Mouse (Mus musculus) midbrain, postnatal 0 days (tissue): ENCODE results near the gene N4bp1. TPM values are rescaled to one million over a fixed set of nuclear protein-coding genes. Genes with fewer than 3 reads are reported as not detected.

Source experiments
- ATAC-seq: fragments of 200-750 bp; cut with Nextera tagmentation; 2 replicates; pipeline ENCODE4 v1.8.0; 2017; ENCODE audit warnings: moderate number of reproducible peaks, mild to moderate bottlenecking, moderate TSS enrichment, moderate library complexity; ENCODE audit not compliant: low FRiP score
- DNase-seq: peaks from one replicate; pipeline ENCODE4 v3.0.0-alpha.2; 2015; ENCODE audit warnings: low spot score
- H3K27ac ChIP-seq: fragments of 300-500 bp; sonication (generic); 2 replicates; pipeline ENCODE4 v1.5.1; 2014; ENCODE audit warnings: low read depth, mild to moderate bottlenecking, low read length, mixed read lengths
- H3K27me3 ChIP-seq: fragments of 300-500 bp; sonication (generic); 2 replicates; pipeline ENCODE4 v1.6.1; 2014; ENCODE audit warnings: low read length, control low read depth, mixed read lengths; ENCODE audit not compliant: insufficient read depth
- H3K36me3 ChIP-seq: fragments of 300-500 bp; sonication (generic); 2 replicates; pipeline ENCODE4 v1.6.1; 2014; ENCODE audit warnings: low read length, control low read depth, mixed read lengths; ENCODE audit not compliant: insufficient read depth
- H3K4me1 ChIP-seq: fragments of 300-500 bp; sonication (generic); 2 replicates; pipeline ENCODE4 v1.6.1; 2014; ENCODE audit warnings: mild to moderate bottlenecking, control low read depth, antibody characterized with exemption, low read length, mixed read lengths; ENCODE audit not compliant: insufficient read depth
- H3K4me2 ChIP-seq: fragments of 300-500 bp; sonication (generic); 2 replicates; pipeline ENCODE4 v1.6.1; 2014; ENCODE audit warnings: low read depth, mild to moderate bottlenecking, low read length, mixed read lengths; ENCODE audit not compliant: poor library complexity, severe bottlenecking
- H3K4me3 ChIP-seq: fragments of 300-500 bp; sonication (generic); 2 replicates; pipeline ENCODE4 v1.5.1; 2014; ENCODE audit warnings: low read depth, mild to moderate bottlenecking, low read length, moderate library complexity
- H3K9ac ChIP-seq: fragments of 300-500 bp; sonication (generic); replicated peaks from 2 replicates; pipeline ENCODE4 v1.6.1; 2014; ENCODE audit warnings: mild to moderate bottlenecking, low read length, moderate library complexity, mixed read lengths; ENCODE audit not compliant: poor library complexity, severe bottlenecking
- H3K9me3 ChIP-seq: fragments of 300-500 bp; sonication (generic); 2 replicates; pipeline ENCODE4 v1.6.1; 2016; ENCODE audit warnings: low read length, control low read depth
- CTCF ChIP-seq: IDR thresholded peaks from 2 replicates; pipeline ENCODE4 v1.5.1; 2016; ENCODE audit warnings: antibody characterized with exemption, mild to moderate bottlenecking
- WGBS: fragments of 180-500 bp; shearing (Covaris S2); extraction: QIAGEN DNeasy Blood & Tissue Kit; methylation state at CpG from one replicate; pipeline ENCODE4 v1.1.7; 2014; 5-methylcytosine and 5-hydroxymethylcytosine counted together
- polyA plus RNA-seq: library from polyadenylated mRNA; unstranded; fragments of >200 nt; fragmentation: Nextera tagmentation; extraction: Ambion mirVana; gene quantifications from 2 replicates; pipeline ENCODE4 v1.2.1, GENCODE M21; 2015
- total RNA-seq: library from RNA; depleted of rRNA; stranded (reverse); fragments of >200 nt; gene quantifications from 2 replicates; pipeline ENCODE4 v1.2.3, GENCODE M21; 2014

The N4bp1 gene
- total and polyA plus RNA-seq, 2 experiments from 2014 or later, result 5.8 to 16.0 TPM

- Histone ChIP-seq H3K9ac (no peak overlapping the region), H3K4me2 (no peak overlapping the region), H3K36me3 (no peaks in the 10 kb centered on the region), H3K4me1 (no peaks in the 10 kb centered on the region), H3K9me3 (no peaks in the 10 kb centered on the region), H3K27ac (no peak overlapping the region), H3K27me3 (no peaks in the 10 kb centered on the region), H3K4me3 (no peak overlapping the region)
- no peak for TF ChIP-seq CTCF
- DNase-seq (no peak), ATAC-seq (no peak)
- WGBS, result 89% methylated on average over 1 of the region's 1 CpGs
Measured at GRCm38 (mm10) chr8:86789576-86789975, 95.5 kb downstream of the N4bp1 start.

GRCm38 (mm10) chr8:86787891-86788420 is 97.1 kb downstream of the N4bp1 start:
- H3K9me3 ChIP-seq, result no peaks in the 10 kb centered on the region
- no peak for TF ChIP-seq CTCF
- H3K4me1 ChIP-seq, result no peaks in the 10 kb centered on the region
- ATAC-seq (no peak), DNase-seq (no peak)
- H3K27ac ChIP-seq, result no peak overlapping the region
- no peak overlapping the region for H3K4me2 ChIP-seq
- H3K4me3 ChIP-seq, result no peak overlapping the region
- WGBS, result 73% methylated on average over 12 of the region's 12 CpGs
- H3K36me3 ChIP-seq, result no peaks in the 10 kb centered on the region
- H3K27me3 ChIP-seq, result no peaks in the 10 kb centered on the region
- H3K9ac ChIP-seq, result no peak overlapping the region

- 50% methylated on average over 5 of the region's 5 CpGs for WGBS
- no peak for ATAC-seq
Measured at GRCm38 (mm10) chr8:86786498-86786897, 98.6 kb downstream of the N4bp1 start.

GRCm38 (mm10) chr8:86781094-86781493 is 104.0 kb downstream of the N4bp1 start:
- Histone ChIP-seq H3K4me3 (no peak overlapping the region), H3K9me3 (no peaks in the 10 kb centered on the region), H3K4me1 (no peaks in the 10 kb centered on the region), H3K27ac (no peak overlapping the region), H3K9ac (no peak overlapping the region), H3K4me2 (no peak overlapping the region), H3K36me3 (no peaks in the 10 kb centered on the region), H3K27me3 (no peaks in the 10 kb centered on the region)
- DNase-seq (no peak), ATAC-seq (no peak)
- WGBS, result 92% methylated on average over 8 of the region's 8 CpGs
- no peak for TF ChIP-seq CTCF

More at GRCm38 (mm10) chr8:86786498-86786897, 98.6 kb downstream of the N4bp1 start:
- Histone ChIP-seq H3K9ac (no peak overlapping the region), H3K9me3 (no peaks in the 10 kb centered on the region), H3K4me3 (no peak overlapping the region), H3K27me3 (no peaks in the 10 kb centered on the region), H3K27ac (no peak overlapping the region), H3K4me1 (no peaks in the 10 kb centered on the region), H3K36me3 (no peaks in the 10 kb centered on the region), H3K4me2 (no peak overlapping the region)
- no peak for TF ChIP-seq CTCF
- no peak for DNase-seq

GRCm38 (mm10) chr8:86779207-86779606 is 105.9 kb downstream of the N4bp1 start:
- 85% methylated on average over 8 of the region's 8 CpGs for WGBS
- no peak for ATAC-seq
- no peak for DNase-seq
- Histone ChIP-seq H3K4me2 (no peak overlapping the region), H3K9me3 (no peaks in the 10 kb centered on the region), H3K27ac (no peak overlapping the region), H3K4me1 (no peaks in the 10 kb centered on the region), H3K36me3 (peaks cover 8% of the 10 kb centered on the region; the same call in 1 of the 2 replicates), H3K4me3 (no peak overlapping the region), H3K27me3 (no peaks in the 10 kb centered on the region), H3K9ac (no peak overlapping the region)
- no peak for TF ChIP-seq CTCF

GRCm38 (mm10) chr8:86769945-86770715 is 114.9 kb downstream of the N4bp1 start:
- H3K4me2 ChIP-seq, result no peak overlapping the region
- ATAC-seq, result no peak
- no peak for DNase-seq
- no peak overlapping the region for H3K27ac ChIP-seq
- TF ChIP-seq CTCF, result no peak
- H3K4me1 ChIP-seq, result no peaks in the 10 kb centered on the region
- no peak overlapping the region for H3K9ac ChIP-seq
- H3K9me3 ChIP-seq, result no peaks in the 10 kb centered on the region
- H3K4me3 ChIP-seq, result no peak overlapping the region
- H3K27me3 ChIP-seq, result no peaks in the 10 kb centered on the region
- 83% methylated on average over 1 of the region's 1 CpGs for WGBS
- H3K36me3 ChIP-seq, result peaks cover 1% of the 10 kb centered on the region; the same call in 1 of the 2 replicates
